Mouse (Mus musculus) hindbrain, embryonic 11.5 days (tissue): ENCODE measurements around the gene Chpf2. TPM values are rescaled to one million over a fixed set of nuclear protein-coding genes. Genes with fewer than 3 reads are reported as not detected.

ENCODE experiments used
- ATAC-seq: fragments of 200-750 bp; cut with Nextera tagmentation; 2 replicates; pipeline ENCODE4 v1.8.0; 2017; ENCODE audit warnings: mild to moderate bottlenecking, moderate TSS enrichment, moderate library complexity; ENCODE audit not compliant: low FRiP score
- DNase-seq: peaks from one replicate; pipeline ENCODE4 v3.0.0-alpha.2; 2015; ENCODE audit warnings: low spot score
- H3K27ac ChIP-seq: fragments of 300-500 bp; sonication (generic); 2 replicates; pipeline ENCODE4 v1.5.1; 2014; ENCODE audit warnings: mild to moderate bottlenecking, low read depth, low read length
- H3K27me3 ChIP-seq: fragments of 300-500 bp; sonication (generic); 2 replicates; pipeline ENCODE4 v1.6.1; 2014; ENCODE audit warnings: mild to moderate bottlenecking, low read length, moderate library complexity, mixed read lengths; ENCODE audit not compliant: control insufficient read depth, insufficient read depth
- H3K36me3 ChIP-seq: fragments of 300-500 bp; sonication (generic); 2 replicates; pipeline ENCODE4 v1.6.1; 2014; ENCODE audit warnings: mild to moderate bottlenecking, low read length, moderate library complexity, mixed read lengths; ENCODE audit not compliant: control insufficient read depth, insufficient read depth
- H3K4me1 ChIP-seq: fragments of 300-500 bp; sonication (generic); replicated peaks from 2 replicates; pipeline ENCODE4 v1.6.1; 2014; ENCODE audit warnings: low read length, mixed read lengths; ENCODE audit not compliant: control insufficient read depth, insufficient read depth
- H3K4me2 ChIP-seq: fragments of 300-500 bp; sonication (generic); replicated peaks from 2 replicates; pipeline ENCODE4 v1.6.1; 2014; ENCODE audit warnings: mild to moderate bottlenecking, low read depth, low read length
- H3K4me3 ChIP-seq: fragments of 300-500 bp; sonication (generic); 2 replicates; pipeline ENCODE4 v1.5.1; 2014; ENCODE audit warnings: low read depth, low read length
- H3K9ac ChIP-seq: fragments of 300-500 bp; sonication (generic); 2 replicates; pipeline ENCODE4 v1.6.1; 2014; ENCODE audit warnings: low read depth, low read length
- H3K9me3 ChIP-seq: fragments of 300-500 bp; sonication (generic); 2 replicates; pipeline ENCODE4 v1.6.1; 2016; ENCODE audit warnings: low read length; ENCODE audit not compliant: control insufficient read depth
- WGBS: fragments of 180-500 bp; shearing (Covaris S2); extraction: QIAGEN DNeasy Blood & Tissue Kit; methylation state at CpG from one replicate; pipeline ENCODE4 v1.1.7; 2014; 5-methylcytosine and 5-hydroxymethylcytosine counted together
- polyA plus RNA-seq: library from polyadenylated mRNA; unstranded; fragments of >200 nt; fragmentation: Nextera tagmentation; extraction: Ambion mirVana; gene quantifications from 2 replicates; pipeline ENCODE4 v1.2.1, GENCODE M21; 2014

Gene Chpf2
- polyA plus RNA-seq, 1 experiment from 2014 or later = 8.6 TPM

GRCm38 (mm10) chr5:24605980-24606665, 19.6 kb downstream of the Chpf2 start:
- Histone ChIP-seq H3K4me2 (peak overlapping the region; percentile 56), H3K9ac (peak overlapping the region; percentile 81), H3K4me3 (peak overlapping the region; percentile 46; the same call in 1 of the 2 replicates), H3K27ac (peak overlapping the region; percentile 97), H3K4me1 (peaks cover 28% of the 10 kb centered on the region), H3K27me3 (no peaks in the 10 kb centered on the region), H3K36me3 (no peaks in the 10 kb centered on the region), H3K9me3 (no peaks in the 10 kb centered on the region)
- ATAC-seq = no peak
- DNase-seq = no peak
- WGBS = 15% methylated on average over 14 of the region's 14 CpGs

GRCm38 (mm10) chr5:24609388-24609787, 22.8 kb downstream of the Chpf2 start:
- peaks cover 10% of the 10 kb centered on the region for H3K4me1 ChIP-seq
- ATAC-seq (no peak), DNase-seq (no peak)
- H3K36me3 ChIP-seq = no peaks in the 10 kb centered on the region
- WGBS = 36% methylated on average over 5 of the region's 5 CpGs
- no peak overlapping the region for H3K4me2 ChIP-seq
- no peaks in the 10 kb centered on the region for H3K9me3 ChIP-seq
- H3K27me3 ChIP-seq = no peaks in the 10 kb centered on the region
- no peak overlapping the region for H3K4me3 ChIP-seq
- H3K9ac ChIP-seq = no peak overlapping the region
- no peak overlapping the region for H3K27ac ChIP-seq

- Histone ChIP-seq H3K27me3 (no peaks in the 10 kb centered on the region), H3K36me3 (no peaks in the 10 kb centered on the region), H3K4me3 (no peak overlapping the region), H3K27ac (no peak overlapping the region), H3K4me1 (peaks cover 3% of the 10 kb centered on the region; the same call in 1 of the 2 replicates), H3K4me2 (no peak overlapping the region), H3K9ac (no peak overlapping the region), H3K9me3 (no peaks in the 10 kb centered on the region)
- 74% methylated on average over 7 of the region's 7 CpGs for WGBS
- 0 out of 2 replicates have a peak, but pooled peaks have one; percentile 49 for ATAC-seq
- DNase-seq = no peak
Measured at GRCm38 (mm10) chr5:24611366-24612301, 25.1 kb downstream of the Chpf2 start.

GRCm38 (mm10) chr5:24612302-24612649, 25.7 kb downstream of the Chpf2 start:
- no peak overlapping the region for H3K27ac ChIP-seq
- 75% methylated on average over 5 of the region's 5 CpGs for WGBS
- no peaks in the 10 kb centered on the region for H3K9me3 ChIP-seq
- H3K4me1 ChIP-seq = no peaks in the 10 kb centered on the region
- no peaks in the 10 kb centered on the region for H3K36me3 ChIP-seq
- H3K27me3 ChIP-seq = no peaks in the 10 kb centered on the region
- DNase-seq (no peak), ATAC-seq (no peak)
- no peak overlapping the region for H3K4me2 ChIP-seq
- H3K9ac ChIP-seq = no peak overlapping the region
- no peak overlapping the region for H3K4me3 ChIP-seq

- Histone ChIP-seq H3K4me1 (no peaks in the 10 kb centered on the region), H3K36me3 (no peaks in the 10 kb centered on the region), H3K27ac (no peak overlapping the region), H3K27me3 (no peaks in the 10 kb centered on the region), H3K9me3 (no peaks in the 10 kb centered on the region), H3K4me2 (no peak overlapping the region), H3K4me3 (no peak overlapping the region), H3K9ac (no peak overlapping the region)
- ATAC-seq (no peak), DNase-seq (no peak)
- 72% methylated on average over 6 of the region's 6 CpGs for WGBS
Measured at GRCm38 (mm10) chr5:24615097-24615496, 28.6 kb downstream of the Chpf2 start.

- DNase-seq (no peak), ATAC-seq (no peak)
- H3K4me2 ChIP-seq = no peak overlapping the region
- H3K9ac ChIP-seq = no peak overlapping the region
- H3K36me3 ChIP-seq = no peaks in the 10 kb centered on the region
- no peaks in the 10 kb centered on the region for H3K9me3 ChIP-seq
- peaks cover 6% of the 10 kb centered on the region for H3K27me3 ChIP-seq
- H3K4me1 ChIP-seq = no peaks in the 10 kb centered on the region
- no peak overlapping the region for H3K4me3 ChIP-seq
- WGBS = 82% methylated on average over 3 of the region's 3 CpGs
- no peak overlapping the region for H3K27ac ChIP-seq
Measured at GRCm38 (mm10) chr5:24618921-24619320, 32.4 kb downstream of the Chpf2 start.

GRCm38 (mm10) chr5:24620116-24620515, 33.6 kb downstream of the Chpf2 start:
- no peak for ATAC-seq
- Histone ChIP-seq H3K27me3 (peaks cover 7% of the 10 kb centered on the region), H3K27ac (no peak overlapping the region), H3K36me3 (no peaks in the 10 kb centered on the region), H3K9me3 (no peaks in the 10 kb centered on the region), H3K4me1 (no peaks in the 10 kb centered on the region), H3K4me3 (no peak overlapping the region), H3K9ac (no peak overlapping the region), H3K4me2 (no peak overlapping the region)
- WGBS = 79% methylated on average over 8 of the region's 8 CpGs
- no peak for DNase-seq

GRCm38 (mm10) chr5:24620626-24621025, 34.1 kb downstream of the Chpf2 start:
- Histone ChIP-seq H3K4me2 (no peak overlapping the region), H3K4me3 (no peak overlapping the region), H3K27me3 (peaks cover 7% of the 10 kb centered on the region), H3K9me3 (no peaks in the 10 kb centered on the region), H3K36me3 (no peaks in the 10 kb centered on the region), H3K27ac (no peak overlapping the region), H3K4me1 (no peaks in the 10 kb centered on the region), H3K9ac (no peak overlapping the region)
- WGBS = 67% methylated on average over 8 of the region's 8 CpGs
- DNase-seq = no peak
- ATAC-seq = no peak
